Comparison of ENCODE assay signal across 10 mouse cellular contexts in genomic region chr7:101453296-101453695, GRCm38 (mm10). TPM values are rescaled to one million over a fixed set of nuclear protein-coding genes. Genes with fewer than 3 reads are reported as not detected.
DNase-seq lines count a peak whose midpoint lies in the region; ATAC-seq lines count a peak whose summit lies in the region.
"Had no signal": no experiment of that assay in that cellular context is flagged by ENCODE, and none has a peak within 500 bp of the region (broad histone marks: within the 10 kb centered on the region; RNA-seq: fewer than 3 reads in every experiment).

No protein-coding gene starts in this region.

- H3K27ac ChIP-seq in heart, embryonic 13.5 days (replicated peaks): no peak overlapping the region
- no peak overlapping the region for H3K27ac ChIP-seq in midbrain, embryonic 13.5 days
- no peak overlapping the region for H3K27ac ChIP-seq in midbrain, embryonic 11.5 days (ENCODE audit: low read depth, low read length)
- H3K27ac ChIP-seq in liver, embryonic 11.5 days (ENCODE audit: low read depth, low read length): no peak overlapping the region
- no peak overlapping the region for H3K27ac ChIP-seq in stomach, embryonic 16.5 days (ENCODE audit: low read length)

- 0 out of 2 replicates have a peak overlapping the region, but pooled peaks have one; percentile 11 for H3K4me3 ChIP-seq in heart, embryonic 13.5 days
- H3K4me3 ChIP-seq in midbrain, embryonic 13.5 days (replicated peaks): no peak overlapping the region
- no peak overlapping the region for H3K4me3 ChIP-seq in midbrain, embryonic 11.5 days (ENCODE audit: low read depth, low read length)
- peak overlapping the region; percentile 20 for H3K4me3 ChIP-seq in liver, embryonic 11.5 days (ENCODE audit: low read depth, low read length)
- H3K4me3 ChIP-seq in stomach, embryonic 16.5 days (replicated peaks; ENCODE audit: low read length): peak overlapping the region; percentile 5; the same call in 1 of the 2 replicates

- no peak overlapping the region for H3K9ac ChIP-seq in heart, embryonic 13.5 days
- H3K9ac ChIP-seq in midbrain, embryonic 13.5 days (replicated peaks): no peak overlapping the region
- no peak overlapping the region for H3K9ac ChIP-seq in midbrain, embryonic 11.5 days (ENCODE audit: low read length)
- no peak overlapping the region for H3K9ac ChIP-seq in liver, embryonic 11.5 days (ENCODE audit: low read depth, low read length)
- H3K9ac ChIP-seq in stomach, embryonic 16.5 days (ENCODE audit: low read length): no peak overlapping the region

- peaks cover 17% of the 10 kb centered on the region for H3K4me1 ChIP-seq in heart, embryonic 13.5 days
- H3K4me1 ChIP-seq in midbrain, embryonic 13.5 days (replicated peaks): peaks cover 19% of the 10 kb centered on the region
- H3K4me1 ChIP-seq in midbrain, embryonic 11.5 days (ENCODE audit: control insufficient read depth, insufficient read depth, low read length): no peaks in the 10 kb centered on the region
- peaks cover 4% of the 10 kb centered on the region; the same call in 1 of the 2 replicates for H3K4me1 ChIP-seq in liver, embryonic 11.5 days (replicated peaks; ENCODE audit: control insufficient read depth, insufficient read depth, low read length)
- peaks cover 4% of the 10 kb centered on the region; the same call in 1 of the 2 replicates for H3K4me1 ChIP-seq in stomach, embryonic 16.5 days (ENCODE audit: control insufficient read depth, insufficient read depth, low read length)

- no peaks in the 10 kb centered on the region for H3K9me3 ChIP-seq in heart, embryonic 13.5 days
- no peaks in the 10 kb centered on the region for H3K9me3 ChIP-seq in midbrain, embryonic 13.5 days
- H3K9me3 ChIP-seq in midbrain, embryonic 11.5 days (ENCODE audit: control insufficient read depth, low read length): no peaks in the 10 kb centered on the region
- no peaks in the 10 kb centered on the region for H3K9me3 ChIP-seq in liver, embryonic 11.5 days (ENCODE audit: control insufficient read depth, low read length)
- no peaks in the 10 kb centered on the region for H3K9me3 ChIP-seq in stomach, embryonic 16.5 days (replicated peaks; ENCODE audit: control insufficient read depth, low read length)

- no peak for DNase-seq in heart, postnatal 25 days (ENCODE audit: low spot score)
- no peak for DNase-seq in midbrain, embryonic 11.5 days (ENCODE audit: low spot score, missing footprints)
- no peak for DNase-seq in liver, embryonic 11.5 days (ENCODE audit: low spot score)
- DNase-seq in adrenal gland, adult 2 months: no peak
- DNase-seq in ovary, postnatal 36 days (ENCODE audit: low spot score): no peak
- DNase-seq: cerebellum, postnatal 36 days had no signal

- H3K27me3 ChIP-seq in heart, embryonic 13.5 days (replicated peaks): peaks cover 83% of the 10 kb centered on the region
- H3K27me3 ChIP-seq in midbrain, embryonic 13.5 days: peaks cover 47% of the 10 kb centered on the region
- peaks cover 5% of the 10 kb centered on the region; the same call in 1 of the 2 replicates for H3K27me3 ChIP-seq in midbrain, embryonic 11.5 days (ENCODE audit: control insufficient read depth, insufficient read depth, low read length)
- peaks cover 33% of the 10 kb centered on the region for H3K27me3 ChIP-seq in liver, embryonic 11.5 days (replicated peaks; ENCODE audit: control insufficient read depth, insufficient read depth, low read length)
- H3K27me3 ChIP-seq in stomach, embryonic 16.5 days (ENCODE audit: control insufficient read depth, insufficient read depth, low read length): peaks cover 12% of the 10 kb centered on the region

- H3K36me3 ChIP-seq in heart, embryonic 13.5 days: no peaks in the 10 kb centered on the region
- no peaks in the 10 kb centered on the region for H3K36me3 ChIP-seq in midbrain, embryonic 13.5 days
- no peaks in the 10 kb centered on the region for H3K36me3 ChIP-seq in midbrain, embryonic 11.5 days (ENCODE audit: control insufficient read depth, insufficient read depth, low read length)
- no peaks in the 10 kb centered on the region for H3K36me3 ChIP-seq in liver, embryonic 11.5 days (ENCODE audit: control insufficient read depth, insufficient read depth, low read length)
- H3K36me3 ChIP-seq in stomach, embryonic 16.5 days (ENCODE audit: control insufficient read depth, insufficient read depth, low read length): no peaks in the 10 kb centered on the region

- intact Hi-C loops in heart, postnatal 25 days (cut with DNase I): loop anchor here (2.0 kb wide), 1 partner anchor 28 kb away; no protein-coding TSS in a partner anchor

- no peak for ATAC-seq in heart, embryonic 13.5 days (ENCODE audit: extremely low read depth, insufficient number of reproducible peaks, low FRiP score, low TSS enrichment)
- no peak for ATAC-seq in midbrain, embryonic 13.5 days
- no peak for ATAC-seq in midbrain, embryonic 11.5 days (ENCODE audit: low FRiP score)
- no peak for ATAC-seq in liver, embryonic 11.5 days (replicated peaks; ENCODE audit: low FRiP score)
- ATAC-seq in stomach, embryonic 16.5 days (ENCODE audit: insufficient read depth, low FRiP score): no peak

- peak overlapping the region; percentile 96; the same call in 1 of the 2 replicates for H3K4me2 ChIP-seq in heart, embryonic 13.5 days
- H3K4me2 ChIP-seq in midbrain, embryonic 13.5 days (replicated peaks): peak overlapping the region; percentile 98
- H3K4me2 ChIP-seq in midbrain, embryonic 11.5 days: no peak overlapping the region
- peak overlapping the region; percentile 25 for H3K4me2 ChIP-seq in liver, embryonic 11.5 days
- no peak overlapping the region for H3K4me2 ChIP-seq in stomach, embryonic 16.5 days (ENCODE audit: low read depth, low read length)

- WGBS in heart, embryonic 13.5 days: 78% methylated on average over 3 of the region's 3 CpGs
- 96% methylated on average over 3 of the region's 3 CpGs for WGBS in midbrain, embryonic 13.5 days
- 91% methylated on average over 3 of the region's 3 CpGs for WGBS in midbrain, embryonic 11.5 days
- 81% methylated on average over 3 of the region's 3 CpGs for WGBS in liver, embryonic 11.5 days
- 78% methylated on average over 3 of the region's 3 CpGs for WGBS in stomach, embryonic 16.5 days

RNA-seq across cellular contexts. Expression of gene Pde2a, which starts 31.8 kb away (rescaled TPM):
- polyA plus RNA-seq in heart, embryonic 13.5 days (2015; fragmentation: Nextera tagmentation; extraction: Ambion mirVana): 10.4 and 11.5 TPM in 2 replicates
- 10 to 100 TPM; 63.6 to 65.9 TPM for total RNA-seq in heart, postnatal 25 days (2021)
- 16.6 and 18.9 TPM in 2 replicates for polyA plus RNA-seq in midbrain, embryonic 13.5 days (2015; fragmentation: Nextera tagmentation; extraction: Ambion mirVana)
- 11.1 and 13.0 TPM in 2 replicates for polyA plus RNA-seq in midbrain, embryonic 11.5 days (2014; fragmentation: Nextera tagmentation; extraction: Ambion mirVana)
- 14.4 and 15.0 TPM in 2 replicates for polyA plus RNA-seq in liver, embryonic 11.5 days (2014; fragmentation: Nextera tagmentation; extraction: Ambion mirVana)
- polyA plus RNA-seq in stomach, embryonic 16.5 days (2015; fragmentation: Nextera tagmentation; extraction: Ambion mirVana): 16.0 and 19.0 TPM in 2 replicates
- 100 to 1,000 TPM; 161 to 223 TPM for total RNA-seq in adrenal gland, adult 2 months (2021)
- polyA plus RNA-seq in adrenal gland, adult 2 months (2012; rRNA removed): 142 and 199 TPM in 2 replicates

RNA-seq across cellular contexts. Expression of gene Gm45837, which starts 42.6 kb away (rescaled TPM):
- polyA plus RNA-seq in heart, embryonic 13.5 days (2015; fragmentation: Nextera tagmentation; extraction: Ambion mirVana): not detected in 2 replicates
- total RNA-seq in heart, postnatal 25 days (2021): not detected
- polyA plus RNA-seq in midbrain, embryonic 13.5 days (2015; fragmentation: Nextera tagmentation; extraction: Ambion mirVana): not detected in 2 replicates
- not detected in 2 replicates for polyA plus RNA-seq in midbrain, embryonic 11.5 days (2014; fragmentation: Nextera tagmentation; extraction: Ambion mirVana)
- polyA plus RNA-seq in liver, embryonic 11.5 days (2014; fragmentation: Nextera tagmentation; extraction: Ambion mirVana): 2.1 TPM in 1 of 2 replicates, not detected in the other
- polyA plus RNA-seq in stomach, embryonic 16.5 days (2015; fragmentation: Nextera tagmentation; extraction: Ambion mirVana): 5.4 and 5.7 TPM in 2 replicates
- not detected for total RNA-seq in adrenal gland, adult 2 months (2021)
- polyA plus RNA-seq in adrenal gland, adult 2 months (2012; rRNA removed): 0.29 and 0.93 TPM in 2 replicates
- polyA plus RNA-seq: C2C12 had no signal

Comparison
In these comparisons a context has a peak if more than half of its experiments do, and no peak if none do; other contexts are left out.
1. H3K4me2 ChIP-seq: peak in heart, embryonic 13.5 days (single experiment), midbrain, embryonic 13.5 days (single experiment) and liver, embryonic 11.5 days (single experiment); none in midbrain, embryonic 11.5 days (single experiment) and stomach, embryonic 16.5 days (single experiment).
2. H3K4me3 ChIP-seq: peak in heart, embryonic 13.5 days (single experiment), liver, embryonic 11.5 days (single experiment) and stomach, embryonic 16.5 days (single experiment); none in midbrain, embryonic 13.5 days (single experiment) and midbrain, embryonic 11.5 days (single experiment).